Mouse (Mus musculus): Measurements from ENCODE around the gene Tmed9.
"Not testable (repeated sequence)": the region's sequence is repeated elsewhere in the genome, so short reads cannot be mapped to it uniquely, and the experiment has no call there.

GRCm38 (mm10) chr13:55622156-55622648, 48.7 kb downstream of the Tmed9 start:
- not testable (repeated sequence) for TF ChIP-seq POLR2A (IDR thresholded peaks at IDR 0.05; ENCODE audit: control insufficient read depth, low read depth, low read length); CTCF (IDR thresholded peaks at IDR 0.05; ENCODE audit: control insufficient read depth, insufficient read depth, insufficient replicate concordance, low read depth, low read length)

All from testis, adult 2 months (tissue).